Mouse (Mus musculus): Measurements from ENCODE around the gene Zfp605.

DNA sequence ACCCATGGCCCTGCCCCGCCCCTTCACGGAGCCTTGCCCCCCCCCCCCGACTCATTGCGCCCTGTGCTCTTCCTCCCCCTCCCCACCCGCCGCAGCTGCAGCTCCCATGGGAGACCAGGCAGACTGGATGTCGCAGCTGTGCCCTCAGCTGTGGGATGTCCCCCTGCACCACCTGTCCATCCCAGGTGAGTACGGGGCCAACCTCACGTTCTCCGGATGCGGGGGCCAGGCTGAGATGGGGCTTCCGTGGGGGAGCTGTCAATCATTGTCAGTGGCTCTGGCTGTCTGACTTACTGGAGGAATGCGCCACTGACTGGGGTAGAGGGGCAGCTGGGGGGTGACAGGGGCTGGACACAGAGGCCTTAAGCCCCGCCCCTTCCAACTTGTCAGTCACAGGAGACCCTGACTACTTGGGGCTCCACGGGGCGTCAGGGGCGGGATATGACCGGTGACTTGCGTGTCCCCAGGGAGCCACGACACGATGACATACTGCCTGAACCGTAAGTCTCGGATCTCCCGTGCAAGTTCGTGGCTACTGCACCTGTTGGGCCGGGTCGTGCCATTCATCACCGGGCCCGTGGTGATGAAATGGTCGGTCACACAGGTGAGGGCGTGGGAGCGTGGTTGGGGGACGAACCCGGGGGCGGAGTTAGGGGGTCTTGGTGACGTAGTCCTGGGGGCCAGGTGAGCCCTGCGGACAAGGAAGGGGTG, 8.8 kb upstream of the Zfp605 start:
- TF ChIP-seq POLR2A (IDR thresholded peaks at IDR 0.05; ENCODE audit: insufficient read length, low read depth) (peak; percentile 25), CEBPB (IDR thresholded peaks at IDR 0.05; ENCODE audit: insufficient read depth, poor library complexity, severe bottlenecking) (no peak), USF1 (IDR thresholded peaks at IDR 0.05; ENCODE audit: low read depth) (no peak), TCF12 (IDR thresholded peaks at IDR 0.05; ENCODE audit: insufficient read depth, poor library complexity, severe bottlenecking) (no peak)

Data from myocyte (in vitro differentiated cells).